ENCODE assay signal across 8 mouse cellular contexts in the genomic region with DNA sequence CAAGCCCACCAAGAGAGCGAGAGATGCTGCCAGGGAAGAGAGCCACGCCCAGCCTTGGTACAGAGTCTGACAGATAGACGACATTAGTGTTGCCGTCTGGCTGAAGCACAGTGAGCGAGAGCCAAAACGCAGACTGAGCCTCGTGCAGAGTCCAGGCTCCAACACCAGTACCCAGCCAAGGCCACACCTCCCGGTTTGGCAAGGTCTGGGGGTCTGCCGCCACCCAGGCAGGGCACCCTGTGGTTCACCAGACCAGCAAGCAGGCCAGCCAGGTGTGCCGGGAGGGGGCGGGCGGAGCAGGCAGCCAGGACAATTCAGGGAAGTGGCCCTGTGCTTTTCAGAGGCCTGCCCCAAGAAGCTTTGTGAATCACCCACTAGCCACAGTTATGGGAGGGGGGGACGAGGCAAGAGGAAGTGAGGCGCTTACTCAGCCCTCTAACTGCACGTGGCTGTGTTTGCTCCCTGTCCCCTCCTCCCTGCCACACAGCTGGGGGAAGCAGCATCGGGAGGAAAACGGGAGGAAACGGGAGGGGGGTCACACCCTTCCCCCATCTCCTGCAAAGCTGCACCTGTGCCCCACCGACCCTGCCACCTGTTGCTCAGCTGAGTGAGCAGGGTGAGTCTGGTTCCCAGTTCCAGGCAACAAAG. TPM values are rescaled to one million over a fixed set of nuclear protein-coding genes. Genes with fewer than 3 reads are reported as not detected.
DNase-seq lines count a peak whose midpoint lies in the region; ATAC-seq and TF ChIP-seq lines count a peak whose summit lies in the region.

No protein-coding gene starts in this region.

- H3K36me3 ChIP-seq in hindbrain, embryonic 13.5 days, result no peaks in the 10 kb centered on the region
- no peaks in the 10 kb centered on the region for H3K36me3 ChIP-seq in hindbrain, embryonic 11.5 days (ENCODE audit: control insufficient read depth, insufficient read depth, low read length)
- H3K36me3 ChIP-seq in ES-E14 (ENCODE audit: control insufficient read depth, insufficient read depth, low read length, poor library complexity, severe bottlenecking) (no peaks in the 10 kb centered on the region), myocyte (ENCODE audit: control insufficient read depth, insufficient read depth) (no peaks in the 10 kb centered on the region)
- no peaks in the 10 kb centered on the region for H3K36me3 ChIP-seq in kidney, embryonic 16.5 days (ENCODE audit: insufficient read depth, low read length)

- DNase-seq in hindbrain, embryonic 11.5 days (ENCODE audit: low spot score), result no peak
- no peak for DNase-seq in ES-E14 (ENCODE audit: low read depth, low spot score)
- peak; percentile 99 for DNase-seq in heart, adult 11 months
- DNase-seq in right cerebral cortex, postnatal 14 days, result no peak
- DNase-seq in adrenal gland, postnatal 25 days, result no peak

- no peak overlapping the region for H3ac ChIP-seq in myocyte (ENCODE audit: control insufficient read depth, insufficient read length)

- H3K4me3 ChIP-seq in hindbrain, embryonic 13.5 days, result no peak overlapping the region
- no peak overlapping the region for H3K4me3 ChIP-seq in hindbrain, embryonic 11.5 days (ENCODE audit: low read depth, low read length)
- H3K4me3 ChIP-seq in ES-E14 (ENCODE audit: insufficient read depth in 1 of 2, low read depth in 1 of 2, low read length in 2 of 2, poor library complexity in 1 of 2, severe bottlenecking in 1 of 2), result peak overlapping the region; percentile 21 to 41; a peak in 1 of 4 replicates
- H3K4me3 ChIP-seq in kidney, embryonic 16.5 days (ENCODE audit: low read length), result no peak overlapping the region
- no peak overlapping the region for H3K4me3 ChIP-seq in myocyte

- ATAC-seq in hindbrain, embryonic 13.5 days (ENCODE audit: low FRiP score), result 0 out of 2 replicates have a peak, but pooled peaks have one; percentile 29
- ATAC-seq in hindbrain, embryonic 11.5 days (ENCODE audit: low FRiP score), result no peak
- peak; percentile 66 for ATAC-seq in kidney, embryonic 16.5 days (ENCODE audit: low FRiP score, low TSS enrichment)

- peaks cover 4% of the 10 kb centered on the region; the same call in 1 of the 2 replicates for H3K27me3 ChIP-seq in hindbrain, embryonic 13.5 days
- H3K27me3 ChIP-seq in hindbrain, embryonic 11.5 days (ENCODE audit: control insufficient read depth, insufficient read depth, low read length), result no peaks in the 10 kb centered on the region
- H3K27me3 ChIP-seq in kidney, embryonic 16.5 days (ENCODE audit: insufficient read depth, low read length), result no peaks in the 10 kb centered on the region
- no peaks in the 10 kb centered on the region for H3K27me3 ChIP-seq in myocyte (ENCODE audit: control insufficient read depth, insufficient read depth, insufficient read length)

- peaks cover 32% of the 10 kb centered on the region for H3K4me1 ChIP-seq in hindbrain, embryonic 13.5 days (replicated peaks)
- 0 out of 2 replicates have a peak, but pooled peaks cover 2% of the 10 kb centered on the region for H3K4me1 ChIP-seq in hindbrain, embryonic 11.5 days (replicated peaks; ENCODE audit: control insufficient read depth, insufficient read depth, low read length)
- H3K4me1 ChIP-seq in ES-E14 (ENCODE audit: control insufficient read depth in 2 of 2, insufficient read depth in 2 of 2, low read length in 2 of 2, poor library complexity in 1 of 2), result peaks cover 4 to 7% of the 10 kb centered on the region in 2 experiments; a peak in 2 of 4 replicates
- H3K4me1 ChIP-seq in kidney, embryonic 16.5 days (ENCODE audit: insufficient read depth, low read length), result peaks cover 38% of the 10 kb centered on the region

- no peak overlapping the region for H3K9ac ChIP-seq in hindbrain, embryonic 13.5 days
- H3K9ac ChIP-seq in hindbrain, embryonic 11.5 days (ENCODE audit: low read depth, low read length), result no peak overlapping the region
- no peak overlapping the region for H3K9ac ChIP-seq in ES-E14 (ENCODE audit: insufficient read depth, low read depth, low read length, poor library complexity, severe bottlenecking)
- H3K9ac ChIP-seq in kidney, embryonic 16.5 days (replicated peaks; ENCODE audit: low read length), result peak overlapping the region; percentile 32; the same call in 1 of the 2 replicates

- in situ Hi-C loops in ES-E14 (cut with MboI; ENCODE audit: low sequenced_read_pairs in 2 of 2, unreplicated experiment in 2 of 2), result no loop called here

- H3K79me2 ChIP-seq in myocyte (ENCODE audit: control insufficient read depth, insufficient read depth), result no peaks in the 10 kb centered on the region

- TF ChIP-seq POLR2A in myocyte (IDR thresholded peaks at IDR 0.05; ENCODE audit: insufficient read length, low read depth), result peak; percentile 30

- H3K4me2 ChIP-seq in hindbrain, embryonic 13.5 days, result no peak overlapping the region
- no peak overlapping the region for H3K4me2 ChIP-seq in hindbrain, embryonic 11.5 days (replicated peaks; ENCODE audit: low read depth, low read length)
- peak overlapping the region; percentile 21 for H3K4me2 ChIP-seq in kidney, embryonic 16.5 days (replicated peaks; ENCODE audit: low read depth, low read length)
- peak overlapping the region; percentile 70 for H3K4me2 ChIP-seq in myocyte (ENCODE audit: low read depth)

- no peak overlapping the region for H3K27ac ChIP-seq in hindbrain, embryonic 13.5 days
- no peak overlapping the region for H3K27ac ChIP-seq in hindbrain, embryonic 11.5 days (ENCODE audit: low read depth, low read length)
- no peak overlapping the region for H3K27ac ChIP-seq in ES-E14 (ENCODE audit: insufficient read depth, low read depth, low read length, poor library complexity, severe bottlenecking)
- peak overlapping the region; percentile 30; the same call in 1 of the 2 replicates for H3K27ac ChIP-seq in kidney, embryonic 16.5 days (ENCODE audit: low read length)

- H3K9me3 ChIP-seq in hindbrain, embryonic 13.5 days, result no peaks in the 10 kb centered on the region
- H3K9me3 ChIP-seq in hindbrain, embryonic 11.5 days (ENCODE audit: control insufficient read depth, low read length), result no peaks in the 10 kb centered on the region
- no peaks in the 10 kb centered on the region for H3K9me3 ChIP-seq in ES-E14 (ENCODE audit: control insufficient read depth, insufficient read depth, low read depth, low read length)
- no peaks in the 10 kb centered on the region for H3K9me3 ChIP-seq in kidney, embryonic 16.5 days (ENCODE audit: low read length)

- WGBS in hindbrain, embryonic 13.5 days, result 30% methylated on average over 19 of the region's 19 CpGs
- 34% methylated on average over 19 of the region's 19 CpGs for WGBS in hindbrain, embryonic 11.5 days
- 20% methylated on average over 19 of the region's 19 CpGs for WGBS in kidney, embryonic 16.5 days

TF ChIP-seq in ES-E14, 5 proteins besides CTCF, POLR2A, EP300 and RAD21:
- no peak for TF ChIP-seq ZC3H11A (IDR thresholded peaks at IDR 0.05; ENCODE audit: borderline replicate concordance, low read depth, low read length)
- no peak for TF ChIP-seq ZNF384 (IDR thresholded peaks at IDR 0.05; ENCODE audit: low read depth, low read length)
- no peak for TF ChIP-seq HCFC1 (IDR thresholded peaks at IDR 0.05; ENCODE audit: borderline replicate concordance, insufficient read depth, low read length)
- TF ChIP-seq CHD2 (IDR thresholded peaks at IDR 0.05; ENCODE audit: low read depth, low read length), result no peak
- no peak for TF ChIP-seq MAFK (IDR thresholded peaks at IDR 0.05; ENCODE audit: insufficient read depth, low read depth, low read length)

TF ChIP-seq in myocyte, 11 proteins besides CTCF, POLR2A, EP300 and RAD21:
- TF ChIP-seq MYOG (IDR thresholded peaks at IDR 0.05; ENCODE audit: control insufficient read depth in 1 of 3, insufficient read depth in 1 of 3, insufficient read length in 2 of 3, low read depth in 2 of 3) (peak in 2 of 3 experiments; percentile 54 to 85), TCF3 (IDR thresholded peaks at IDR 0.05; ENCODE audit: insufficient read length, low read depth) (peak; percentile 39), SRF (IDR thresholded peaks at IDR 0.05; ENCODE audit: control insufficient read depth, insufficient read length, low read depth) (no peak), TCF12 (IDR thresholded peaks at IDR 0.05; ENCODE audit: insufficient read depth, poor library complexity, severe bottlenecking) (peak; percentile 53), CEBPB (IDR thresholded peaks at IDR 0.05; ENCODE audit: insufficient read depth, poor library complexity, severe bottlenecking) (no peak), MYOD1 (IDR thresholded peaks at IDR 0.05; ENCODE audit: control insufficient read depth in 1 of 3, insufficient read length in 2 of 3, low read depth in 2 of 3) (peak in 2 of 3 experiments; percentile 84 to 92)

RNA-seq across cellular contexts. Expression of gene Pgf, which starts 15.0 kb away (rescaled TPM):
- 7.5 and 9.4 TPM in 2 replicates for polyA plus RNA-seq in hindbrain, embryonic 13.5 days (2015; fragmentation: Nextera tagmentation; extraction: Ambion mirVana)
- polyA plus RNA-seq in hindbrain, embryonic 11.5 days (2014; fragmentation: Nextera tagmentation; extraction: Ambion mirVana), result 5.4 and 7.8 TPM in 2 replicates
- total RNA-seq in ES-E14 (2012; rRNA removed), result 3.0 and 6.9 TPM in 2 replicates
- polyA plus RNA-seq in kidney, embryonic 16.5 days (2015; fragmentation: Nextera tagmentation; extraction: Ambion mirVana), result 16.9 and 18.4 TPM in 2 replicates
- 41.9 TPM for polyA plus RNA-seq in myocyte (2012; fragmentation: generic; extraction: Trizol)
- total RNA-seq in adrenal gland, postnatal 25 days (2021), result 1.4 and 1.8 TPM in 2 replicates

RNA-seq across cellular contexts. Expression of gene Eif2b2, which starts 26.7 kb away (rescaled TPM):
- polyA plus RNA-seq in hindbrain, embryonic 13.5 days (2015; fragmentation: Nextera tagmentation; extraction: Ambion mirVana), result 84.4 and 84.5 TPM in 2 replicates
- 90.0 and 103 TPM in 2 replicates for polyA plus RNA-seq in hindbrain, embryonic 11.5 days (2014; fragmentation: Nextera tagmentation; extraction: Ambion mirVana)
- total RNA-seq in ES-E14 (2012; rRNA removed), result 109 and 136 TPM in 2 replicates
- 108 and 110 TPM in 2 replicates for polyA plus RNA-seq in kidney, embryonic 16.5 days (2015; fragmentation: Nextera tagmentation; extraction: Ambion mirVana)
- polyA plus RNA-seq in myocyte (2012; fragmentation: generic; extraction: Trizol), result 342 TPM
- total RNA-seq in adrenal gland, postnatal 25 days (2021), result 68.0 and 83.9 TPM in 2 replicates

RNA-seq across cellular contexts. Expression of gene Rps6kl1, which starts 41.5 kb away (rescaled TPM):
- polyA plus RNA-seq in hindbrain, embryonic 13.5 days (2015; fragmentation: Nextera tagmentation; extraction: Ambion mirVana), result 23.3 and 24.1 TPM in 2 replicates
- polyA plus RNA-seq in hindbrain, embryonic 11.5 days (2014; fragmentation: Nextera tagmentation; extraction: Ambion mirVana), result 2.3 and 2.6 TPM in 2 replicates
- total RNA-seq in ES-E14 (2012; rRNA removed), result 4.0 and 7.8 TPM in 2 replicates
- polyA plus RNA-seq in kidney, embryonic 16.5 days (2015; fragmentation: Nextera tagmentation; extraction: Ambion mirVana), result 0.86 and 1.1 TPM in 2 replicates
- polyA plus RNA-seq in myocyte (2012; fragmentation: generic; extraction: Trizol), result 0.53 TPM
- total RNA-seq in adrenal gland, postnatal 25 days (2021), result 1.0 and 1.1 TPM in 2 replicates

Comparison
In these comparisons a context has a peak if more than half of its experiments do, and no peak if none do; other contexts are left out.
1. H3K4me2 ChIP-seq: peak in kidney, embryonic 16.5 days (single experiment) and myocyte (single experiment); none in hindbrain, embryonic 13.5 days (single experiment) and hindbrain, embryonic 11.5 days (single experiment).
2. H3K4me3 ChIP-seq: peak in ES-E14 (2 of 2); none in hindbrain, embryonic 13.5 days (single experiment), hindbrain, embryonic 11.5 days (single experiment), kidney, embryonic 16.5 days (single experiment) and myocyte (single experiment).